Mouse (Mus musculus): ENCODE measurements at regions not wholly inside any gene's neighbourhood (a gene's known extent, or its start where the extent isn't known, plus 50 kb on each side); places are given as distances from the start of the nearest gene placed in this dataset.
A peak's percentile ranks its signal among the peaks of the same experiment; 100 is the strongest.

DNA sequence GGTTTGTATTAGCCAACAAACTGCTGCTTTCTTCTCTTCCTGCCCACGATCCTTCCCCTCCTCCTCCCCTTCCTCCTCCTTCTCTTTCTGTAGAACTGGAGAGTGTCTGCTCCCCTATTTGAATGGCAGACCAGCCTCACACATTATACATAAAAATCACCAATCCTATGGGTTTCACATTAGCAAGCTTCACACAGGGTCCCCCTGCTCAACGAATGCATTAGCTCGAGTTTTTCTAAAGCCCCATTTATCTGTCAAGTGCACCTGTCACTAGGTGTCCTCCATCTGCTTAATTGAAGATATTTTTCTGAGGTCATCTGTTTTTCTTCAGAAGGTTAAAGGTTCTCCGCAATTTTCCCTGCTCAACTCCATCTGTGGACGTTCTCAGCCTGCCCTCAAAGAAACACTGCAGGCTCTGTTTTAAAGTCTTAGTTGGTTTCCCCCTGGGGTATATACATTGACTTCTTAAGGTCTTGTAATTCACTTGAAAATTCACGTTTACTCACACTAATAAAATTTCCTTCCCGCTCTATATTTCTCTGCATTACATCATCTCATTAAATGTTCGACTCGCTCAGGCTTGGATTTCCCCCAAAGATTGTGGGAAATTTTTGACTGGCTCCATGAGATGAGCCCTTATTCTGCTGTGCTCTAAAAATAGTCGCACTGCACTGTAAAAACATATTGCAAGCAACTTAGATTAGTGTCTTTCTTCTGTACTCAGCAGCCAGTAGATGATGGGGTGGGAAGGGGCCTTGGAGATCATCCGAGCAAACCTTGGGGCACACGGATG lies 105.3 kb downstream of the Mex3b start:
- H3K4me3 ChIP-seq (ENCODE audit: insufficient read depth, poor library complexity, severe bottlenecking) = no peak overlapping the region
- no peaks in the 10 kb centered on the region for H3K79me3 ChIP-seq (ENCODE audit: low read depth)
- H3K36me3 ChIP-seq (ENCODE audit: control insufficient read depth, insufficient read depth) = no peaks in the 10 kb centered on the region
- H3ac ChIP-seq (ENCODE audit: control insufficient read depth, insufficient read length, low read depth) = no peak overlapping the region
- no peak for TF ChIP-seq USF1 (IDR thresholded peaks at IDR 0.05; ENCODE audit: low read depth)
- TF ChIP-seq MYOD1 (IDR thresholded peaks at IDR 0.05; ENCODE audit: control insufficient read depth, insufficient read length, low read depth) = peak; percentile 68
- H3K27me3 ChIP-seq (ENCODE audit: control insufficient read depth, insufficient read depth, insufficient read length) = no peaks in the 10 kb centered on the region
- no peaks in the 10 kb centered on the region for H3K79me2 ChIP-seq (ENCODE audit: control insufficient read depth, insufficient read depth)

DNA sequence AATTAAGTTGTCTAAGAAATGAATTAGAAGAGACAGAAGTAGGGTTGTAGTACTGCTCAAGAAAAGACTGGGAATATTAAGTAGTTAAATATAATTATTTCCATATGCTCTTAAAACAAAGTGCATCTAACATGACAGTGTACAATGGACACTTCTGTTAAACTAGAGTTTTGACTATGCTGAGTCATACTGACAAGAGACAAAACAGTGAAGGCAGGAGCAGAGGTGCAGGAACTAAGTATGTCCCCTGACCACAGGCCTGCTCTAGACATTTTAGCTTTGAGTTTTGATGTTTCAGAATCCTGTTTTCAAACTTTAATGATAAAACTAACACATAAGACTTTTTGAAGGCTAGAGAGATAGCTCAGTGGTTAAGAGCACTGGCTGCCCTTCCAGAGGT lies 123.6 kb downstream of the Mex3b start:
- no peak overlapping the region for H3K4me3 ChIP-seq (ENCODE audit: insufficient read depth, poor library complexity, severe bottlenecking)
- no peak overlapping the region for H3ac ChIP-seq (ENCODE audit: control insufficient read depth, insufficient read length, low read depth)
- no peaks in the 10 kb centered on the region for H3K36me3 ChIP-seq (ENCODE audit: control insufficient read depth, insufficient read depth)
- H3K27me3 ChIP-seq (ENCODE audit: control insufficient read depth, insufficient read depth, insufficient read length) = no peaks in the 10 kb centered on the region
- H3K79me3 ChIP-seq (ENCODE audit: low read depth) = no peaks in the 10 kb centered on the region
- TF ChIP-seq MYOG (IDR thresholded peaks at IDR 0.05; ENCODE audit: control insufficient read depth, extremely low read depth, insufficient read length) = no peak
- no peak for TF ChIP-seq MYOD1 (IDR thresholded peaks at IDR 0.05; ENCODE audit: control insufficient read depth, insufficient read length, low read depth)
- no peak for TF ChIP-seq CEBPB (IDR thresholded peaks at IDR 0.05; ENCODE audit: low read depth)
- TF ChIP-seq CTCF (IDR thresholded peaks at IDR 0.05; ENCODE audit: control insufficient read depth, insufficient read depth, insufficient read length) = no peak
- TF ChIP-seq FOSL1 (IDR thresholded peaks at IDR 0.05; ENCODE audit: insufficient read depth, low read length, poor library complexity, severe bottlenecking) = no peak
- no peak for TF ChIP-seq MAX (IDR thresholded peaks at IDR 0.05)
- TF ChIP-seq USF1 (IDR thresholded peaks at IDR 0.05; ENCODE audit: low read depth) = no peak
- H3K79me2 ChIP-seq (ENCODE audit: control insufficient read depth, insufficient read depth) = no peaks in the 10 kb centered on the region

DNA sequence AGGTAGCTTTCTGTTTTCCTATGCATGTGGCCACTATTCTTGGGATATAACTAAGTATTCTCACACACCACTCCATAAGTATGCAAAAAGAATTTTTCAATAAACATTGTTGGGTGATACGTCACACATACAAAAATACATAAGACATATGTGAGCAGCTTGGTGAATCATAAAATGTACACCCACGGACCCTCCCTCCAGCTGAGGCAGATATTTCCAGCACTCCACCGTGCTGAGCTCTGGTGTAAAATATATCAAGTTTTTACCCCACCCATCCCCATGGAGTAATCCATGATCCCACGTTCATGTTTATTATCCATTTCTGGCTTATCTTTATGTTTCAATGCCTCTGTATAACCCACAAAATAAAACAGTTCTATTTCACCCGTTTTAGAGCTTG lies 126.0 kb downstream of the Mex3b start:
- H3K79me2 ChIP-seq (ENCODE audit: control insufficient read depth, insufficient read depth) = no peaks in the 10 kb centered on the region
- TF ChIP-seq FOSL1 (IDR thresholded peaks at IDR 0.05; ENCODE audit: insufficient read depth, low read length, poor library complexity, severe bottlenecking) (no peak), MAX (IDR thresholded peaks at IDR 0.05) (no peak), CEBPB (IDR thresholded peaks at IDR 0.05; ENCODE audit: low read depth) (no peak), USF1 (IDR thresholded peaks at IDR 0.05; ENCODE audit: low read depth) (no peak), CTCF (IDR thresholded peaks at IDR 0.05; ENCODE audit: control insufficient read depth, insufficient read depth, insufficient read length) (no peak), MYOG (IDR thresholded peaks at IDR 0.05; ENCODE audit: control insufficient read depth, extremely low read depth, insufficient read length) (no peak), MYOD1 (IDR thresholded peaks at IDR 0.05; ENCODE audit: control insufficient read depth, insufficient read length, low read depth) (no peak)
- no peak overlapping the region for H3K4me3 ChIP-seq (ENCODE audit: insufficient read depth, poor library complexity, severe bottlenecking)

DNA sequence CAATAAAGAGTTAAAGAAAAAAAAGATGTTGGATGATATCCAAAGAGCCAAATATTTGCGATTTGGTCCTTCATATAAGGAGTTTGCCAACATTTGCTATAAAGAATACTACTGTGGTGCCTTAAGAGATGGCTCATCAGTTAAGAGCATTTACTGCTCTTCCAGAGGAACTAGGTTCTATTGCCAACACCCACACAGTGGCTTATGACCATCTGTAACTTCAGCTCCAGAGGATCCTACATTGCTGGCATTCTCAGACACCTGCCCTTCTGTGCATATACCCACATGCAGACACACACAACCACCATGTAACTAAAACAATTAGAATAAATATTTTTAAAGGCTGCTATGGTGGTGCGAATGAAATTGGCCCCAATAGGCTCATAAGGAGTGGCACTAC lies 131.7 kb downstream of the Mex3b start:
- Histone ChIP-seq H3K79me3 (ENCODE audit: low read depth) (no peaks in the 10 kb centered on the region), H3K4me3 (ENCODE audit: insufficient read depth, poor library complexity, severe bottlenecking) (no peak overlapping the region), H3K79me2 (ENCODE audit: control insufficient read depth, insufficient read depth) (no peaks in the 10 kb centered on the region), H3K36me3 (ENCODE audit: control insufficient read depth, insufficient read depth) (no peaks in the 10 kb centered on the region), H3K27me3 (ENCODE audit: control insufficient read depth, insufficient read depth, insufficient read length) (no peaks in the 10 kb centered on the region), H3ac (ENCODE audit: control insufficient read depth, insufficient read length, low read depth) (no peak overlapping the region)
- TF ChIP-seq MYOG (IDR thresholded peaks at IDR 0.05; ENCODE audit: control insufficient read depth, extremely low read depth, insufficient read length) (no peak), CEBPB (IDR thresholded peaks at IDR 0.05; ENCODE audit: low read depth) (no peak), USF1 (IDR thresholded peaks at IDR 0.05; ENCODE audit: low read depth) (no peak), FOSL1 (IDR thresholded peaks at IDR 0.05; ENCODE audit: insufficient read depth, low read length, poor library complexity, severe bottlenecking) (no peak)

More for the DNA sequence above, 126.0 kb downstream of the Mex3b start:
- Histone ChIP-seq H3K36me3 (ENCODE audit: control insufficient read depth, insufficient read depth) (no peaks in the 10 kb centered on the region), H3K79me3 (ENCODE audit: low read depth) (no peaks in the 10 kb centered on the region), H3K27me3 (ENCODE audit: control insufficient read depth, insufficient read depth, insufficient read length) (no peaks in the 10 kb centered on the region), H3ac (ENCODE audit: control insufficient read depth, insufficient read length, low read depth) (no peak overlapping the region)

DNA sequence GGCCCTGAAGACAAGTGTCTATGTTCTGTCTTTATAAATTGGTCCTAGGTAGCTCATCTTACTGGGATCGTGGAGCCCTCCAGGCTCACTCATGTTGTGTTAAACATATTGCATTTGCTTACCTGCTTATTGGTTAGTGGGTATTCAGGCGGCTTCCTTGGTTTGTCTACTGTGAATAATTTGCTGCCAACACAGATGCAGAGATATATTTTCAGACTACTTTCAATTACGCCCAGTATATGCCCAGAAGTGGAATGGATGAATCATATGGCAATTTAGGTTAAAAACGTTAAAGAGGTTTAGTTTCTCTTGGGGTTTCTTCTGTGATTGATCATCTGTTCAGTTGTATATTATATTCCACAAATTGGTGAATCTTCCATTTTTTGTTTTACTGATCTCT lies 140.4 kb downstream of the Mex3b start:
- H3ac ChIP-seq (ENCODE audit: control insufficient read depth, insufficient read length, low read depth) = no peak overlapping the region

DNA sequence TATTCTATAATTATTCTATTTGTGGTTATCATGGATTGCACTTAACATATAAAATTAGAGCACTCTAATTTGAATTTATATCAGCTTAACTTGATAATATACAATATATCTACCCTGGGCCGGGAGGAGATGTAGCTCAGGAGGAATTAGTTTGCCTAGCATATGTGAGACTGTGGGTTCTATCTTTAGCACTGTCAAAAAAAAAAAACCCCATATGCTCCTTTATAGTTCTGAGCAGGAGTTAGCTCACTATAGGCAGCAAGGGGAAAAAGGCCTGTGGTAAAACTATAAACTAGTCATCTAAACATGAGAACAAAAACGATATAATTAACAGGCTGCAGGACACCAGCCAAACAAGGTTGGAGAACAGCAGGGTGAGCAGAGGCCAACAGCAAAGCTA lies 145.0 kb downstream of the Mex3b start:
- H3K79me2 ChIP-seq (ENCODE audit: control insufficient read depth, insufficient read depth) = no peaks in the 10 kb centered on the region
- no peak overlapping the region for H3K4me3 ChIP-seq (ENCODE audit: insufficient read depth, poor library complexity, severe bottlenecking)
- no peak overlapping the region for H3ac ChIP-seq (ENCODE audit: control insufficient read depth, insufficient read length, low read depth)
- TF ChIP-seq USF1 (IDR thresholded peaks at IDR 0.05; ENCODE audit: low read depth) (no peak), MYOG (IDR thresholded peaks at IDR 0.05; ENCODE audit: control insufficient read depth, extremely low read depth, insufficient read length) (no peak), FOSL1 (IDR thresholded peaks at IDR 0.05; ENCODE audit: insufficient read depth, low read length, poor library complexity, severe bottlenecking) (no peak), CEBPB (IDR thresholded peaks at IDR 0.05; ENCODE audit: low read depth) (no peak), MYOD1 (IDR thresholded peaks at IDR 0.05; ENCODE audit: control insufficient read depth, insufficient read length, low read depth) (no peak), MAX (IDR thresholded peaks at IDR 0.05) (no peak), CTCF (IDR thresholded peaks at IDR 0.05; ENCODE audit: control insufficient read depth, insufficient read depth, insufficient read length) (no peak)
- H3K27me3 ChIP-seq (ENCODE audit: control insufficient read depth, insufficient read depth, insufficient read length) = no peaks in the 10 kb centered on the region
- H3K79me3 ChIP-seq (ENCODE audit: low read depth) = no peaks in the 10 kb centered on the region
- H3K36me3 ChIP-seq (ENCODE audit: control insufficient read depth, insufficient read depth) = no peaks in the 10 kb centered on the region

More for the DNA sequence above, 140.4 kb downstream of the Mex3b start:
- H3K79me3 ChIP-seq (ENCODE audit: low read depth) = no peaks in the 10 kb centered on the region
- no peak overlapping the region for H3K4me3 ChIP-seq (ENCODE audit: insufficient read depth, poor library complexity, severe bottlenecking)
- no peaks in the 10 kb centered on the region for H3K36me3 ChIP-seq (ENCODE audit: control insufficient read depth, insufficient read depth)
- TF ChIP-seq CTCF (IDR thresholded peaks at IDR 0.05; ENCODE audit: control insufficient read depth, insufficient read depth, insufficient read length) (no peak), MYOD1 (IDR thresholded peaks at IDR 0.05; ENCODE audit: control insufficient read depth, insufficient read length, low read depth) (no peak), CEBPB (IDR thresholded peaks at IDR 0.05; ENCODE audit: low read depth) (no peak), MAX (IDR thresholded peaks at IDR 0.05) (no peak), FOSL1 (IDR thresholded peaks at IDR 0.05; ENCODE audit: insufficient read depth, low read length, poor library complexity, severe bottlenecking) (no peak), USF1 (IDR thresholded peaks at IDR 0.05; ENCODE audit: low read depth) (no peak), MYOG (IDR thresholded peaks at IDR 0.05; ENCODE audit: control insufficient read depth, extremely low read depth, insufficient read length) (no peak)
- no peaks in the 10 kb centered on the region for H3K79me2 ChIP-seq (ENCODE audit: control insufficient read depth, insufficient read depth)
- H3K27me3 ChIP-seq (ENCODE audit: control insufficient read depth, insufficient read depth, insufficient read length) = no peaks in the 10 kb centered on the region

Data from C2C12 (cell line).